Mouse (Mus musculus) cerebral cortex, adult 2 months (tissue): ENCODE results near the gene Gm45837.

Experiments used
- WGBS: fragments of 180-500 bp; shearing (Covaris S2); methylation state at CpG from one replicate; pipeline ENCODE4 v1.1.7; 2018; 5-methylcytosine and 5-hydroxymethylcytosine counted together

Gm45837 gene

GRCm38 (mm10) chr7:101444211-101444610, 33.5 kb downstream of the Gm45837 start:
- whole genome bisulfite sequencing = 70% methylated on average over 4 of the region's 4 CpGs

DNA sequence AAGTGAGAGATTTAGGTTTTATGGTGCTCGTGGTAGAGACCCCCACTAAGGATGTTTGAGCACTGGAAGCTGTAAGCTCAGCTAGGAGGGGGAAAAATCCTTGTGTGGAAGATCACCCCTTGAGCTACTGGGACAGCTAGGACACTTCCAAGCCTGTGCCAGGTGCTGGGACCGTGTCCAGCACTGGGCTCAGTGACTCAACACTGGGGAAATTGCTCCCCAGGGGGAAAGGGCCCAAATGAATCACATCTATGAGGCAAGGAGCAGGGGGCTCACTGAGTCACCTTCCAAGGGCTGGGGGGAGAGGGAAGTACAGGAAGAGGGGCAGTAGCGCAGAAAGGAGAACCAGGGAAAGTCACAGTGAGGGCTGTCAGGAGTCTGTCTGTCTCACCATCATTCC, 39.2 kb downstream of the Gm45837 start:
- WGBS = 21% methylated on average over 3 of the region's 3 CpGs

- WGBS = under 1% methylated on average over 65 of the region's 68 CpGs
Measured at GRCm38 (mm10) chr7:101450422-101451401, 40.0 kb downstream of the Gm45837 start.

GRCm38 (mm10) chr7:101452669-101453068, 42.0 kb downstream of the Gm45837 start:
- 32% methylated on average over 3 of the region's 3 CpGs for WGBS

DNA sequence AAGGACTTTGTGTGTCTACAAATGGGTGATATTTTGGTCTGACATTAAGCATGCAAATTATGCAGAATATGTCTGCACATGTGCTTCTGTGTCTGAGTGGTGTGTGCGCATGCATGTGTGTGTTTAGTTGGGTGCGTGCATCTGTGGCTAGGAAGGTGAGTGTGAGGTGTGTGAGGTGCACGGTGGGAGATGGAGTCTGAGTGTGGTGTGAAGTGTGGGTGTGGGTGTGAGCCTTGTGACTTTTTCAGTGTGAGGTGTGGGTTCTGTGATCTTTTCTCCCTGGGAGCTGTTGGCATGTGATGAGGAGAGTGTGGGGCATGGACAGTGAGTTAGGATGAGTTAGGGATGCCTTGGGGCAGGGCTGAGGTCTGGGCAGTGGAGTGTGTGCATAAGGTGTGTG, 42.6 kb downstream of the Gm45837 start:
- 39% methylated on average over 3 of the region's 3 CpGs for WGBS

GRCm38 (mm10) chr7:101453725-101454124, 43.0 kb downstream of the Gm45837 start:
- 40% methylated on average over 8 of the region's 8 CpGs for WGBS

- WGBS = 28% methylated on average over 9 of the region's 9 CpGs
Measured at GRCm38 (mm10) chr7:101454479-101454878, 43.8 kb downstream of the Gm45837 start.

DNA sequence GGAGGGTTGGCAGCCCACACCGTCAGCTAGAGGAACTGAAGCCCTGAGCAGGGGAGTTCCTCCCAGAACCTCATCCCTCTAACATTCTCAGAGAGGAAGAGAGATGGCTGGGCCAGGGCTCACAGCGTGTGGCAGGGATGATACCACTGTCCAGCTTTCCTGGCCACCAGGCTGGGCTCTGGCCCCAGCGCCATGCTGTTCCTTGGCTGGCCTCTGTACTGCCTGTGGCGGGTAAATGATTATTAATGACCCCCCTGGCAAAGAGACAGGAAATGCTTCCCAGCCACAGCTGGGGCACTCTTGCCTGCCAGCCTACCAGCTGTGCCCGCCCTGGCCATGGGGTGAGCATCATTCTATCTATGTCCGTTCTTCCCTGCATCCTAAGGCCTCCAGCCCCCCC, 44.5 kb downstream of the Gm45837 start:
- 52% methylated on average over 6 of the region's 6 CpGs for WGBS

DNA sequence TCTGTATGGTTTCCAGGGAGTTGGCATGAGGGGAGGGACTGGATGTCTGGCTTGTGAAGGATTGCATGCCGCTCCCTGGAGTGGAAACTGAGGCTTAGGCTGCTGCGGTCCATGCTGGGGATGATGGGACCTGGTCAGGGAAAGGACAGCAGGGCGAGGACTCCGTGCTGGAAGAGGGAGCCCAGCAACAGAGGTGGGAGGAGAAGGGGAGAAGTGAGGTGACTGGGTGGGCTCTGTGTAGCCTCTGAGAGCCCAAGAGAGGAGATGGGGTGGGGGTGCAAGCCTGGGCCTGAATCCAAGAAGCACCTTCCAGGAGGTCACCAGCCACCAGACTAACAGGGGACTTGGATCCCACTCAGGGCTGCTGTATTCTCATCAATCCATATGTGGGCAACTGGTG, 45.6 kb downstream of the Gm45837 start:
- WGBS = 54% methylated on average over 4 of the region's 4 CpGs

DNA sequence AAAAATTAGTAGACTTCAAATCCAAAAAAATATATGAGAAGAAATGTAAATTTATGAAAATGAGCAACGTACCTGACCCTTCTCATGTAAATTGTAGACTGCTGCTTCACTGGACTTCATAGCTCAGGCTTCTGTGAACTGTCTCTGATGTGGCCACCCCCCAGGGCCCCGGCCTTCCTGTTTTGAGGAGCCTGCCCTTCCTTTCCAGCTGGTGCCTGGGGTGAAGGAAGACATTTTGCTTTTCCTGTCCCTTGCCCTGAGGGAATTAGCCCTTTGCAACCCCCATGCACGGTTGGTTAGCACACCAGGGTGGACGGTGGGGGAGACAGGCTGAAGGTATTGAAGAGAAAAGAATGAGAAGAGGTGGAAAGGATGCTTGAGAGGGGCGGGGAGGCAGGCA, 46.1 kb downstream of the Gm45837 start:
- WGBS = 47% methylated on average over 5 of the region's 5 CpGs

GRCm38 (mm10) chr7:101457283-101457682, 46.6 kb downstream of the Gm45837 start:
- WGBS = 39% methylated on average over 5 of the region's 5 CpGs

- WGBS = 26% methylated on average over 8 of the region's 8 CpGs
Measured at GRCm38 (mm10) chr7:101457801-101458200, 47.1 kb downstream of the Gm45837 start.

- 55% methylated on average over 4 of the region's 4 CpGs for WGBS
Measured at GRCm38 (mm10) chr7:101458278-101458781, 47.6 kb downstream of the Gm45837 start.

DNA sequence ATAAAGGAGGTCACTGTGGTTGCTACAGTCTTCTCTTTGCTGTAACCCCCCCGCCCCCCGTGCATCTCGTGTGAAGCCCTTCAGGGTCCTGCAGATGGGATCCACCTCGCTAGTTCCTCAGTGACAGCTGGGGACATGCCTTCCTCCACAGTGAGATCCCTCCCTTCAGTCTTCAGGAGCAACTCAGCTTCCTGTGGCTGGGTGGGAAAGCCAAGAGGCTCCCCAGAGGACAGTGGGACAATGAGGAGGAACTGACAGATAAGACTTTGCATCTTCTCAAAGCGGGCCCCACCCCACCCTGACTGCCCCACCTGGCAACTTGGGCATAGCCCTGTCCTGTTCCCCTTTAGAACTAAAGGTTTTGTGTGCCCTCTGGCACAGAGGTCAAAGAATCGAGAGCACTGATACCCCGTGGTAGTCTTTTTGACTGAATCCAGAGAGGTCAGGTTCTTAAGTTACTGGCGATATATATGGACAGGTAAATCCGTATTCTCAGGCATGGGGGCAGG, 48.7 kb downstream of the Gm45837 start:
- 64% methylated on average over 9 of the region's 9 CpGs for WGBS

DNA sequence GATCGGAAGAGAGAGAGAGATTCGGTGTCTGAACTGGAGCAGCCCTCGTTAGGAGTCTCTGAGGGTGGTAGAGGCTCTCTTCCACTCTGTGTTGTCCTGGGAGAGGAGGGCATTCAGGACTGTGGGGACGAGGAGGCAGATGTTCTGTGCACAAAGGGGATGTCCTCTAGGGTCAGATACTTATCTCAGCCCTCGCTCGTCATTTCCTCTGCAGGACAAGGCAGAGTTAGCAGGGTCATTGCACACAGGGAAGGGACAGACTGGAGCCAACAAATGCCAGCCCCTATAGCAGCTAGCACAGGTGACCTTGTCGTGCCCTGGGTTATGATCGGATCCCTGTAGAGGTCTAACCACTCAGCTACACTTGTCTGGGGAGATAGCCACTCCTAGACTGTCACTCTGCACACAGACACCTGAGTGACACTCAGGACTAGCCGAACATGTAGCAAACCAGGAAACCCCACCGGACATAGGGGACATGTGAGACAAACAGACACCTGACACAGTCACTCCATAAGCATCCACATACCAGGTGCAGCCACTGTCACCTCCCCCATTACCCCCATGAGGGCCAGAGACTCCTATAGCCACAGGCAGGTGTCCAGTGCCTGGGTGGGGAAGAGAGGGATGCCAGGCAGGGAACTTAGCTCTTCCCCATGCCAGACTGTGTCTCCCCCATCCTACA, 49.4 kb downstream of the Gm45837 start:
- WGBS = 52% methylated on average over 10 of the region's 10 CpGs

DNA sequence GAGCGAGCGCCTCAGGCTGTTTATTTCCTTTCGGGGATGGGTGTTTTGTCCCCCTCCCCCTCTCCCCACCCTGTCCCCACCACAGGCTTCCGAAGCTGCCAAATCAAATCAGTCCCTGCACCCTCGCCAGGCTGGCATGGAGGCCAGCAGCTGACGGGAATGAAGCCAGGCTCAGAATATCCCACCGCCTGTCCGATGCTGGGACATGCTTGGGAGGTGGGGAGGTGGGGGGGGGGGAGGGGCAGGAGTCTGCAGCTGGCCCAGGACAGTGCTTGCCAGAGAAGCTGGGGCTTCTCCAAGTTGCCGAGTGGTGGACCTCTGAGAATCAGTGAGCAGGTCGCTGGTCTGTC, 49.9 kb downstream of the Gm45837 start:
- WGBS = 13% methylated on average over 10 of the region's 10 CpGs

DNA sequence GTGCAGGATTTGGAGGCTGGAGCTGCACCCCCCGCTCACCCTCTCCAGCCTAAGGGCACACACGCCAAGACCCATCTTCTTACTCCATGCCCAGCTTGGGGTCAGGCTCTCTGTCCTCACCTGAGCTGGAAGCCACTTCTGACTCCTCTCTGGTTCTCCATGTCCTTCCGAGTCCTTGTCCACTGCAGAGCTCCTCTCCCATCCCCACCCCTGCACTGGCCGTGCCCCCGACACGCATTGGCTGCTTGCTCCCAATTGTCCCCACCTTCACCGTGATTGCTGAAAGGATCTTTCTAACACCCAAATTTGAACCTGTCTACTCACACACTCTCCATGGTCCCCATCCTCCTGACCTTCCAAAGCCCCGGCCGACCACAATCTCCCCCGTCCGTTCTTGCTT, 50.9 kb downstream of the Gm45837 start:
- WGBS = 75% methylated on average over 11 of the region's 11 CpGs

DNA sequence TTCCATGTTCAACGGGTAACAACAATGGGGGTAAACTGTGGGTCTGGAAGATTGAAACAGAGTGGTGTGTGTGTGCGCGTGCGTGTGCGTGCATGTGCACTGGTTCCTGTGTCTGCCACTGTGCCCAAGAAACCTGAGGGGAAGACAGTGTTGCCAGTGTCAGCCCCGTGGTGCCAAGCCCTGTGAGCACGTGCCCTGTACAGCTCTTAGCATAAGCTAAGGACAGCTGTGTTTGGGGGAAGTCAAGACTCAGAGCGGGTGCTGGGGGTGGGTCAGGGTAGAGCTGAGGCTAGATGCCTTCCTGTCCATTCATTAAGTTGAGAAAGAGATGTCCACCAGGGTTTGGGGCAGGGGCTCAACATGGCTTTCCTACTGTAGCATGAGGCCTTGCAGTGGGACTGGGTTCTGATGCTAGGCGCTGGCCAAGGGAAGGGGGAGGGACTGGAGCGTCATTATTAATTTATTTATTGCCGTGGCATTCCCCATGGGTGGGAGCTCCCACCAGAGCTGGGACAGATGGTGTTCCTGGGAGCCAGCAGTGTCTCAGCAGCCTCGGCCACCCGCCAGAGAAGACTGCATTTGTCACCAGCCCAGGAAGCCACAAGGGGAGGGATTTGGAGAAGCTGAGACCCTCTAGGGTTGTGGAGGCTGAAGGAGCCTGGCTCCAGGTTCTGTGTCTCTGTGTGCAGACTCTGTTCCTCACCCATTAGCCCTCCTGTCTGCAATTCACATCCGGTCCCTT, 51.8 kb downstream of the Gm45837 start:
- 47% methylated on average over 14 of the region's 14 CpGs for WGBS

DNA sequence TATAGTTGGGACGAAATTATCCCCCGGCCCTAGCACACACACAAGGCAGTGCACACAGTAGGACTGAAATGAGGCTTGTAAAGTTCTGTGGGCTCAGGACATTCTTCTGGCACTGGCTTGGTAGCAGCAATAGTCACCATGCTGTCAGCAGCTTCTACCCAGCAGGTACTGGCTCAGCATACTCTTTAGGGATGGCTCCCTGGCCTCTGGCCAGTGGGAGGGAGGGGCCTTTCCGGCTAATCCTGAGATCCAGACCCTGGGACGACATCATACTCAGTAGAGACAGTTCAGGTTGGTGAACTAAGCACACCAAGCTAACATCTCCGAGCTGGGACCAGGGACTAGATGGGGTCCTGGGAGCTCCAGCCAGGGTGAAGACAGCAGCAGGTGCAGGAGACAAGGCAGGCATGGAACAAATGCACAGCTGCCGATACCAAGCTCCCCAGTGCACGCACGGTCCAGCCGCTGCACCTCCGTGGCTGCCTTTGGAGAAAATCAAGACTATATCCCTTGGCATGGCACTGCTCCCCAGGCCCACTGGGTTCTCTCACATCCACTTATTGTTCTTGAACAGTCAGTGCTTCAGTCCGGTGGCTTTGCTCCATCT, 53.1 kb downstream of the Gm45837 start:
- WGBS = 66% methylated on average over 11 of the region's 11 CpGs

DNA sequence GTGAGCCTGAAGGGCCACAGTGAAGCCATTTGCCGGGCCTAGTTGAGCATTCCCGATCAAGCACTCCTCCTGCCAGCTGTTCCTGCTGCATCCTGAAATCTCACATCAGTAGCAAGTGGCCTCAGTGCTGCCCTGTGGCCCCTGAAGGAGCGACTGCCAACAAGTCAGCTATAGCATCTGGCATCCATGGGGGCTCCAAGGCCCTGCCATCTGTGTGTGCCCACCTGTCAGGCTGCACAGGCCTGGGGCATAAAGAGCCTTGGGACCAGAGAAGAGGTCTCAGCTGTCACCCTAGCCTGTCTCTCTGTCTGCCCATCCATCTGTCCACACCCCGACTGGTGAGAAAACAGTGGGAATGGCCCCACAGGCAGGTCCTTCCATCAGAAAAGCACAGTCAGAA, 54.2 kb downstream of the Gm45837 start:
- 61% methylated on average over 4 of the region's 4 CpGs for WGBS

DNA sequence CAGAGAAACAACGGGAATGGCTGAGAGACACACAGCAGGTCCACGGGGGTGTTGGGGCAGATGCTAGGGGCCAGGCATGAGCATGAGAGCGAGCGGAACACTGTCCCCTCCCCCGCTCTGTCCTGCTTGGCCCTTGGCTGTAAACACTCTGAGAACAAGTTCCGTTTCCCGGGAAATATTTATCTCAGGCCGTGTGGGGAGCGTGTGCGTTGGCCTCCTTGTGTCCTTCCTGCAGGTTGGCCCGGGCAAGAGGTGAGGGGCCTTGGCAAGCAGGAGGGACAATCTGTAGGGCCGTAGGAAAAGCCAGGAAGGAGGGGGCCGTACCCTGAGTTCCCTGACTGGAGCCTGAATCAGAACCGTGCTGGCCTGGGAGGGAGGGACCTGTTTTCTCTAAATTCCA, 54.7 kb downstream of the Gm45837 start:
- 50% methylated on average over 14 of the region's 14 CpGs for WGBS
